Mouse (Mus musculus): Measurements from ENCODE around the gene Agt. TPM values are rescaled to one million over a fixed set of nuclear protein-coding genes. Genes with fewer than 3 reads are reported as not detected.

Agt gene
- total and polyA plus RNA-seq, 2 experiments from 2014 or later: 95.3 to 162 TPM

GRCm38 (mm10) chr8:124546815-124547214, 22.7 kb downstream of the Agt start:
- no peak for TF ChIP-seq CTCF (IDR thresholded peaks at IDR 0.05; ENCODE audit: low read depth)
- 79% methylated on average over 7 of the region's 7 CpGs for WGBS
- no peak for ATAC-seq
- Histone ChIP-seq H3K4me1 (ENCODE audit: insufficient read depth, low read length) (no peaks in the 10 kb centered on the region), H3K4me3 (ENCODE audit: low read length) (no peak overlapping the region), H3K36me3 (ENCODE audit: insufficient read depth, low read length) (peaks cover 87% of the 10 kb centered on the region), H3K4me2 (ENCODE audit: low read depth, low read length) (no peak overlapping the region), H3K27me3 (ENCODE audit: insufficient read depth, low read length) (no peaks in the 10 kb centered on the region), H3K9me3 (ENCODE audit: low read length) (no peaks in the 10 kb centered on the region), H3K27ac (no peak overlapping the region), H3K9ac (replicated peaks; ENCODE audit: low read length) (no peak overlapping the region)
- no peak for DNase-seq (ENCODE audit: low spot score)

DNA sequence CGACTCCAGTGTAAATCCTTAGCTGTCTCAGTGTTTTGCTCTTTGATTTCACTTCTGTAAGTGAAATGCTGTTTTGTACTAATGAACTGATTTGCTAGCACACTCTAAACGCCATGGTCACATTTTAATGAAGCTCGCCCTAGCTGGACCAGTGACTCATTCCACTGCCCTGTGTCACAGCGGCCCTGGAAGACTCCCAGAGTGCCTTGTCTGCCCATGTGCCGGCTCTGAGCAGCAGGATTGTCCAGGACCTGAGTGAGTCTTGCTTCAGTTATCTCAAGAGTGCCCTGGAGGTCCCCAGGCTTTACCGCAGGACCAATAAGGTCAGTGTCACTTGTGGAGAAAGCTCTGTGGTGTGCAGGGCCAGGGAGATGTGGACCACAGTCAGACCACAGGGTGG, 23.1 kb downstream of the Agt start:
- Histone ChIP-seq H3K27ac (no peak overlapping the region), H3K27me3 (ENCODE audit: insufficient read depth, low read length) (no peaks in the 10 kb centered on the region), H3K9me3 (ENCODE audit: low read length) (no peaks in the 10 kb centered on the region), H3K36me3 (ENCODE audit: insufficient read depth, low read length) (peaks cover 87% of the 10 kb centered on the region), H3K4me1 (ENCODE audit: insufficient read depth, low read length) (no peaks in the 10 kb centered on the region), H3K4me2 (ENCODE audit: low read depth, low read length) (no peak overlapping the region), H3K4me3 (ENCODE audit: low read length) (no peak overlapping the region), H3K9ac (replicated peaks; ENCODE audit: low read length) (no peak overlapping the region)
- WGBS: 87% methylated on average over 6 of the region's 6 CpGs
- TF ChIP-seq CTCF (IDR thresholded peaks at IDR 0.05; ENCODE audit: low read depth): no peak
- ATAC-seq (no peak), DNase-seq (ENCODE audit: low spot score) (no peak)

GRCm38 (mm10) chr8:124543272-124543671, 26.2 kb downstream of the Agt start:
- DNase-seq (ENCODE audit: low spot score) (no peak), ATAC-seq (no peak)
- Histone ChIP-seq H3K36me3 (ENCODE audit: insufficient read depth, low read length) (peaks cover 90% of the 10 kb centered on the region), H3K4me1 (ENCODE audit: insufficient read depth, low read length) (no peaks in the 10 kb centered on the region), H3K27ac (no peak overlapping the region), H3K4me2 (ENCODE audit: low read depth, low read length) (no peak overlapping the region), H3K9me3 (ENCODE audit: low read length) (no peaks in the 10 kb centered on the region), H3K4me3 (ENCODE audit: low read length) (no peak overlapping the region), H3K27me3 (ENCODE audit: insufficient read depth, low read length) (no peaks in the 10 kb centered on the region), H3K9ac (replicated peaks; ENCODE audit: low read length) (no peak overlapping the region)
- WGBS: 83% methylated on average over 5 of the region's 5 CpGs
- no peak for TF ChIP-seq CTCF (IDR thresholded peaks at IDR 0.05; ENCODE audit: low read depth)

- Histone ChIP-seq H3K9ac (replicated peaks; ENCODE audit: low read length) (no peak overlapping the region), H3K36me3 (ENCODE audit: insufficient read depth, low read length) (peaks cover 90% of the 10 kb centered on the region), H3K27ac (no peak overlapping the region), H3K4me1 (ENCODE audit: insufficient read depth, low read length) (no peaks in the 10 kb centered on the region), H3K4me2 (ENCODE audit: low read depth, low read length) (no peak overlapping the region), H3K27me3 (ENCODE audit: insufficient read depth, low read length) (no peaks in the 10 kb centered on the region), H3K9me3 (ENCODE audit: low read length) (no peaks in the 10 kb centered on the region), H3K4me3 (ENCODE audit: low read length) (no peak overlapping the region)
- no peak for TF ChIP-seq CTCF (IDR thresholded peaks at IDR 0.05; ENCODE audit: low read depth)
- WGBS: 97% methylated on average over 4 of the region's 4 CpGs
- DNase-seq (ENCODE audit: low spot score) (no peak), ATAC-seq (no peak)
Measured at GRCm38 (mm10) chr8:124542001-124542400, 27.5 kb downstream of the Agt start.

GRCm38 (mm10) chr8:124540906-124541305, 28.6 kb downstream of the Agt start:
- Histone ChIP-seq H3K27me3 (ENCODE audit: insufficient read depth, low read length) (no peaks in the 10 kb centered on the region), H3K4me1 (ENCODE audit: insufficient read depth, low read length) (no peaks in the 10 kb centered on the region), H3K4me2 (ENCODE audit: low read depth, low read length) (no peak overlapping the region), H3K9ac (replicated peaks; ENCODE audit: low read length) (no peak overlapping the region), H3K9me3 (ENCODE audit: low read length) (no peaks in the 10 kb centered on the region), H3K36me3 (ENCODE audit: insufficient read depth, low read length) (peaks cover 86% of the 10 kb centered on the region), H3K4me3 (ENCODE audit: low read length) (no peak overlapping the region), H3K27ac (no peak overlapping the region)
- 96% methylated on average over 12 of the region's 12 CpGs for WGBS
- ATAC-seq (no peak), DNase-seq (ENCODE audit: low spot score) (no peak)
- no peak for TF ChIP-seq CTCF (IDR thresholded peaks at IDR 0.05; ENCODE audit: low read depth)

DNA sequence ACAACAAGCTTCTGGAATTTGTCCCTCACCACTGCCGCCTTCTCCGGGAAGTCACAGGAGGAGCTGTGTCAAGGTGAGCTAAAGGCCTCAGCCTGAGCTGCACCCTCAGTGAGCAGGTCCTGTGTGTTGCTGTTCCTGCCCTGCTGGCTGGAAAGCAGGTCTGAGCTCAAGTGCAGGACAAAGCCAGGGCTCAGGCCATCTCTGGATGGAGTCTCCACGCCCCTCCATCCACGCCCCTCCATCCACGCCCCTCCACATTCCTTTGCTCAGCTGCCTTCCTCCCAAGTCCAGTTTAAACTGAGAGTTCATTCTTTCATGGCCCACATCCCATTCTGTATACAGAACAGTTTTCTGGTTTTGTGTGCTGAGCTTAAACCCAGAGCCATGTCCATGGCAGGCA, 34.1 kb downstream of the Agt start:
- TF ChIP-seq CTCF (IDR thresholded peaks at IDR 0.05; ENCODE audit: low read depth): no peak
- Histone ChIP-seq H3K27me3 (ENCODE audit: insufficient read depth, low read length) (no peaks in the 10 kb centered on the region), H3K9ac (replicated peaks; ENCODE audit: low read length) (no peak overlapping the region), H3K36me3 (ENCODE audit: insufficient read depth, low read length) (peaks cover 76% of the 10 kb centered on the region), H3K4me1 (ENCODE audit: insufficient read depth, low read length) (no peaks in the 10 kb centered on the region), H3K9me3 (ENCODE audit: low read length) (no peaks in the 10 kb centered on the region), H3K4me2 (ENCODE audit: low read depth, low read length) (no peak overlapping the region), H3K27ac (no peak overlapping the region), H3K4me3 (ENCODE audit: low read length) (no peak overlapping the region)
- no peak for ATAC-seq
- 90% methylated on average over 5 of the region's 5 CpGs for WGBS
- no peak for DNase-seq (ENCODE audit: low spot score)

- Histone ChIP-seq H3K4me3 (ENCODE audit: low read length) (no peak overlapping the region), H3K27me3 (ENCODE audit: insufficient read depth, low read length) (no peaks in the 10 kb centered on the region), H3K36me3 (ENCODE audit: insufficient read depth, low read length) (peaks cover 56% of the 10 kb centered on the region), H3K27ac (no peak overlapping the region), H3K9ac (replicated peaks; ENCODE audit: low read length) (no peak overlapping the region), H3K9me3 (ENCODE audit: low read length) (no peaks in the 10 kb centered on the region), H3K4me2 (ENCODE audit: low read depth, low read length) (no peak overlapping the region), H3K4me1 (ENCODE audit: insufficient read depth, low read length) (no peaks in the 10 kb centered on the region)
- WGBS: 93% methylated on average over 3 of the region's 3 CpGs
- DNase-seq (ENCODE audit: low spot score) (no peak), ATAC-seq (no peak)
- TF ChIP-seq CTCF (IDR thresholded peaks at IDR 0.05; ENCODE audit: low read depth): no peak
Measured at GRCm38 (mm10) chr8:124532626-124533025, 36.9 kb downstream of the Agt start.

All from hindbrain, postnatal 0 days (tissue).